Mouse (Mus musculus): ENCODE results near the gene Vipr2. TPM values are rescaled to one million over a fixed set of nuclear protein-coding genes. Genes with fewer than 3 reads are reported as not detected.
A peak's percentile ranks its signal among the peaks of the same experiment; 100 is the strongest.

The Vipr2 gene
- 1 to 10 TPM in 2 of 4 experiments, under 1 TPM in 2; 0.77 to 1.5 (median 1.0) TPM for total RNA-seq (2022)

DNA sequence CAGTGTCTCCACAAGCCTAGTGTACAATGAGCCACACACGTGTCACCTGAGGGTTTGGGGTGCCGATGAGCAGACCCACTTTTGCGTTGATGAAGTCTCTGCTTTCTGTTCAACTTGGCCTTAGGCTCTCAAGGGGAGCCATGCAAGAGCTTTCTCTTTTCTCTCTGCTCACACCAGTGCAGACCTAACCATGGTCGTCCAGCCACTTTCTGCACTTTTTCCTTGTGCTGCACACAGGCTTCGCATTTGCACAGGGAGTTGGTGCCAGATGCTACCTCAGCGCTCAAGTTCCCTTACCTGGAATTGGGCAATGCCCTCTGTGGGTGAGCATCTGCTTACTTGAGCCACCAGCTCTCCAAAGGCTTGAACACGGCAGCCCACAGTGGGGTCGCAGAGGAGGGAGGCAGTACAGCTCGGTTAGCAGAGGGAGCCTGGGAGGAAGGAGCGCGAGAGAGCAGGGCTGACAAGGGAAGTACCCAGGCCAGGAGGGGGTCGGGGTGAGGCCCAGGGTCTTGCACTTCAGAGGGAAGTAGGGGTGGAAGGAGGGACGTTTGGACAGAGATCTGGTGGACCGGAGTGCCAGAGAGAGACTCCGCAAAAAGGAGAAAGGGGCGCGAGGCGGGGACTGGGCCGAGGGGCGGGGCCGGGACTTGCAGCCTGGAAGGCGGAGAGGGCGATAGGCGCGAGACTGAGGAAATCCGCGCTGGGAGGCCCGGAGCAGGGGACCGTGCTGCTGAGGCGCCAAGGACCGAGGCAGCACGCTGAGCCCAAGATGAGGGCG, at the start of gene Vipr2:
Gene Vipr2 (plus strand): TSS at position 653 of the 781 bp plus-strand sequence.
- peak; percentile 15 to 23 for DNase-seq (ENCODE audit: low spot score in 2 of 2)

DNA sequence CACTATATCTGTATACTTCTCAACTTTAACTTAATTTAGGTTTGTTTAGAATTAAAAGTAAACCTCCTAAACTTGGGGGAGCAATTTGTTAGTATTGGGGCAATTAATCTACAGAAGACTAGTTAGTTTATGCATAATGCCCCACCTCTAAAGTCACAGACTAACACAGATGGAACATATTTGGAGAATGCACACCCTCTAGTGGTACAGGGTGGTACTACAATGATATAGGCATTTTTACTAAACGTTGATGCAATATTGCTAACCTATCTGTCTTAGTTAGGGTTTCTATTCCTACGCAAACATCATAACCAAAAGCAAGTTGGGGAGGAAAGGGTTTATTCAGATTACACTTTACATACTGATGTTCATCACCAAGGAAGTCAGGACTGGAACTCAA, 49.4 kb upstream of the Vipr2 start:
- no peak for DNase-seq (ENCODE audit: low spot score in 2 of 2)

- no peak for DNase-seq (ENCODE audit: low spot score in 2 of 2)
Observed at GRCm38 (mm10) chr12:116035346-116035745, 42.2 kb upstream of the Vipr2 start.

DNA sequence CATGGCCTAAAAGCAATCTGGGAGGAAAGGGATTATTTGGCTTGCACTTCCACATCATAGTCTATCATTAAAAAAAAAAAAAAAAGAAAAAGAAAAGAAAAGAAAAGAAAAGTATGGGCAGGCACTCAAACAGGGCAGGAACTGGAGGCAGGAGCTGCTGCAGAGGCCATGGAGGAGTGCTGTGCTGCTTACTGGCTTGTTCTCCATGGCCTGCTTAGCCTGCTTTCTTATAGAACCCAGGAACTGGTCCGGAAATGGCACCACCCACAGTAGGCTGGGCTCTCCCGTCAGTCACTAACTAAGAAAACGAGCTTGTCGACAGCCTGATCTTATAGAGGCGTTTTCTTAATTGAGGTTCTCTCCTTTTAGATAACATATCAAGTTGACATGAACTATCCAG, 32.7 kb upstream of the Vipr2 start:
- no peak for DNase-seq (ENCODE audit: low spot score in 2 of 2)

GRCm38 (mm10) chr12:116047440-116048377, 29.8 kb upstream of the Vipr2 start, which contains the start of gene Zfp386:
Zfp386 (plus strand) TSS chr12:116047724.
- peak; percentile 94 to 95 for DNase-seq (ENCODE audit: low spot score in 2 of 2)

DNA sequence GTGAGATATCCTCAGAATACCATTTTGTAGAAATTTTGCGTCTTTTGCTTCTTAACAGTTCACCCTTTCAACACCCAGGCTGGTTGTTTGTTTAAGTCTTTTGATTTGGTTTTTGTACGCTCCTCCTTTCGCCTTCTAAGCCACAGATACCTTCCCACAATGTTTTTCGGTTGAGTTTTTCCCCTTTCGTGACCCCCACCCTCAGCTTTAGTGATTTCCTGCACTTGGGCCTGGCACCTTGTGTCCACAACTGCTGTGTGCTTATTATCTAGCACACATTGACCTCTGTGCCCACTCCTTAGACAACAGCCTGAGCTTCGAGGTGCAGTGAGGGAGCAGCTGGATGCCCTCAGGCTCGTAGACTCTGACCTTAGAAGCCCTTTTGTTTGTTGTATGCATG, 28.8 kb upstream of the Vipr2 start:
- no peak for DNase-seq (ENCODE audit: low spot score in 2 of 2)

GRCm38 (mm10) chr12:116049236-116049635, 28.3 kb upstream of the Vipr2 start:
- DNase-seq (ENCODE audit: low spot score in 2 of 2), result no peak

- no peak for DNase-seq (ENCODE audit: low spot score in 2 of 2)
Observed at GRCm38 (mm10) chr12:116049701-116050100, 27.8 kb upstream of the Vipr2 start.

DNA sequence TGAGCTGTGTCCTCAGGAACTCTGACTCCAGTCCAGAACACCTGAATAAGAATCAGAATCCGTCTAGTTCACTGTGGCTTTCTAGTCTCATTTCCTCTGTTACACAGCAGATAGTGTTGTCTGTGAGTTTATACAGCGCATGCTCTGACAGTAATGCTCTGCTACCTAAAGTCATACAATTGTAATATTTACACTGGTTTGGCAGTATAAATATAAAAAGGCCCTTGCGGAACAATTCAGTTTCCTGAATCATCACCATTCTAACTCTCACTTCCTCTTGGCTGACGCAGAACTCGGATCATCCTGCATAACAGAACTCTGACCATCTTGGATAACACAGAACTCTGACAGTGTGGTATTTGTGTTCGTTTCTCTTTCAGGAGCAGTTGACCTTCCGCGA, 23.2 kb upstream of the Vipr2 start:
- no peak for DNase-seq (ENCODE audit: low spot score in 2 of 2)

DNA sequence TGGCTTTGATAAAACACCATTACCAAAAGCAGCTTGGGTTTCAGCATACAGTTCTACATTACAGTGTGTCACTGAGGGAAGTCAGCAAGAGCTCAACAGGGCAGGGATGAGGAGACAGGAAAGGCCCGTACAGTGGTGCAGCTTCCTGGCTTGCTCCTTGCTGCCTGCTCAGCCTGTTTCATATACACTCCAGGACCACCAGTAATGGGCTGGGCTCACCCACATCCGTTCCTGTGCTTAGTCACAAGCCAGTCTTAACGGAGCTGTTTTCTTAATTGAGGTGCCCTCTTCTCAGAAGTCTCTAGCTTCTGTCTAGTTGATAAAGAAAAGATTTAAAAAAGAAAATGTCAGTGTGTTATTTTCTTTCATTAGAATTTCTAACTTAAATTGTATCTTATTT, 21.4 kb upstream of the Vipr2 start:
- DNase-seq (ENCODE audit: low spot score in 2 of 2), result no peak

DNA sequence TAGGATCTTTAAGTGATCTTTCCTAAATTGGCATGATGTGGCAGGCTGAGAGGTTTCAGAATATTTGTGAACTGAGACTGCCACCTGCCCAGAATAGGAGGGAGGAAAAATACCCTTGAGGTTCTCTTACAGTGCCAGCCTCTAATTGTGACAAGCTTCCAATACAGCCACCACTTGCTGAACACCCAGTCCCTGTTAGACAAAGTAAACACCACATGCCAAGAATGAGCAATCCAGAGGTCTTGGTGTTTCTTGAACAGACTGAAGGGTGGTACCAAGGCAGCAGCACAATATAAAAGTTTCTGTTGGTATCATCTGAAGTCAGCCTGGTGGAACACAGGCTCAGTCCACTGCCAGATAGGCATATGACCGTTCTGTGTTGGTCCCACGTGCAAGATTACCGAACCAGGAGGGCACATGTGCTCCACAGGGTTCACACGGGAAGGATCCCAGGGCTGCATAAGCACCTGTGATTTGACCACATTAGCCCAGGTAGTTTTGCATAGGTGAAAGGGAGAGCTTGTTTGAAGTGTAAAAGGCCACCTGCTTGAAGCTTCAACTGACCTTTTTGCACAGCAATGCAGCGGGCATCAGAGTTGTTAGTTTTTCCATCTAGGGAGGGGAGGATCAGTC, 15.8 kb upstream of the Vipr2 start:
- DNase-seq (ENCODE audit: low spot score in 2 of 2), result no peak

DNA sequence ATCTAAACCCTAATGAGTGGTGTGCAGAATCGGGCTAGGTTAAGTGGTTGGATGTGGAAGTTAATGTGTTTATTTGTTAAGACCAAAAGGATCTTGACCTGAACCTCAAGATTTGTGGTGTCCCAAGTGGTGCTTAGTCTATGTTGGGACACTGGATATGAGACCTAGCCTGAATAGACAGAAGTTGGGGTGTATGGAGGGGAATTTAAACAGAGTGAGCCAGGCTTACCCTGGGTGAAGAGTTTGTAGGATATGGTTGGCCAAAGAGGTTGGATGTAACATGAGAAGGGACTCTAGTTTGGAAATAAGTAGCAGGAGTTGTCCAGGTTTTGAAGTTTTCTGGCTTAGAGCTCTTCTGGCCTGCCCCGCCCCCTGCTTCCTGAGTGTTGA, 15.3 kb upstream of the Vipr2 start:
- no peak for DNase-seq (ENCODE audit: low spot score in 2 of 2)

DNA sequence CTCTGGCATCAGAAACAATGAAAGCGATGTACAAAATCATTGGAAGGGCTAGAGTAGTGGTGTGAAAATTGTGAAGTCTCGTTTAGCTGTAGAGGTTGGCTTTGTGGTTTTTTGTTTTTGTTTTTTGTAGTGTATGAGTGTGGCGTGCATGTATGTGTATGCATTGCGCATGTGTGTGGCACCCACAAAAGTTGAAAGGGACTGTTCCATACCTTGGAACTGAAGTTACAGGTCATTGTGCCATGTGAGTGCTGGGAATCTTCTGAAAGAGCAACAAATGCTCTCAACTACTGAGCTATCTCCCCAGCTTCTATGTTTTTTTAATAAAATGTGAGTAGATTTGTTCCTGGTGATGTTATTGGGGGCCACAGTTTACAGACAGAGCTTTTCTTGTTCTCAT, 14.5 kb upstream of the Vipr2 start:
- no peak for DNase-seq (ENCODE audit: low spot score in 2 of 2)

DNA sequence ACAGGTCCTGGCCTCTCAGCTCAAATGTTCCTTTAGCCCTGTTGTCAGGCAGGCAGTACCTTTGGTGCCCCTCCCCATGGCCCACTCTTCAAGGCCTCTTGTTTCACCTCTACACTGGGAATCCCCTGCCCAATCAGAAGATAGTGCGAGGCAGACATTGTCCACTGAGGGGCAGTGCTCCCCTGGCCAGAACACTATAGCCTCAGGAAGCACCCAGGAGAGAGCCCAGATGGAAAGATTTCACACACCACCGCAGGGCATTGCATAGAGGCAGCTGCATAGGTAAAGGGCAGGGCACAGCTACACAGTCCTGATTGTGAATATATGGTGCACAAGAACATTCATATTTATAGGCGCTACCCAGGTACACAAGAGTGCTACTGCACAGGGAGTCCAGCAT, 6.5 kb upstream of the Vipr2 start:
- DNase-seq (ENCODE audit: low spot score in 2 of 2), result peak; percentile 25 to 31

- DNase-seq (ENCODE audit: low spot score in 2 of 2), result no peak
Observed at GRCm38 (mm10) chr12:116077855-116078366, 385 bp downstream of the Vipr2 start.

DNA sequence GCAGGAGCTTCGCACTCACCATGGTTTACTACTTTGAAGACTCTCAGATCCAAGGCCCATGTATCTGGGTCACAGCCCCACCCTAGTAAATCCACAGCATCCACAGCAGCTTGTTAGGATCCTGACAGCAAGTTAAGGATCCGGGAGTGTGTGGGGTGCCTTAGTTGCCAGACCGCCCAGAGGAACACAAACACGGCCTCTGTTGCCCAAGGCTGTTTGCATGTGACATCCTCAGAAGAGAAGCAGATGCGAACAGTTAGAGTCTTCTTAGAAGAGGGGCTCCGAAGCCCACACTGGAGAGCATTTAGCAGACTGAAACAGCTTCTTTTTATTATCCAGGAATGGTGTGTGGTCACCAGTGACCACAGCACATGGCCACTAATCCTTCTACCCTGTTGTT, 5.6 kb downstream of the Vipr2 start:
- no peak for DNase-seq (ENCODE audit: low spot score in 2 of 2)

DNA sequence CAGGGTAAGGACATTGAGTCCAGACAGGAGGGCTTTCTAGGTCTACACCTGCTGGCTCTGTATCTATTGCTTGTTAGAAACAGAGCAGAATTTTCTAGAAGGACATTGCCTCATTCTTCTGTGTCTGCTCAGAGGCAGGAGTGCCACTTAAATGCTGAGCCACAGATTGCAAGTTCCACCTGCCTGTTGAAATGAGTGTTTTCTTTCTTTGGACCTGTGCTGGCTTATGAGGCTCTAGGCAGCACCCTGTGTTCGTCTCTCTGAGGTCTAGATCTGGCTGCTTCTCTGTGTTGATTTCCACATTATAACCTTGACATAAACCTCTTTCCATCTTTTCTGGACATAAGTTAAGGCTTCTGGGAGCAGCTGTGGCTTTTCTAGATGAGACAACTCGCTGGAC, 6.8 kb downstream of the Vipr2 start:
- DNase-seq (ENCODE audit: low spot score in 2 of 2), result no peak

GRCm38 (mm10) chr12:116086951-116087600, 9.6 kb downstream of the Vipr2 start:
- DNase-seq (ENCODE audit: low spot score in 2 of 2), result no peak

DNA sequence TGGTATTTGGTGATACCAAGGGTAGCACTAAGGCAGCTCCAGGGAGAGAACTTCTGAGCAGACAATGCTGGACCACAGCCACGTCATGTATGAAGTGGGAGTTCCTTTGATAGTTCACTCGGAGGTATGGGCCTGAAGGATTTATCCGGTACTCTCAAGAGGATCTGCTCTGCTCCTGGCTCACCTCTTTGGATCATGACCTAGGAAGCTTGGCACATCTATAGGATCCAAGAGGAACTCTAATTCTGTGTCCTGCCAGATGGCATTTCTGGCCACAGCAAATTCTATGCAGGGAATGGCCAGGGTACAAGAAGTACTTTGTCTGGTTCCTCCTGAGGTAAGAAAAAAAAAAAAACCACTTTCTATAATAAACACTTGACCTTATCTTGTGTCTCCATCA, 12.3 kb downstream of the Vipr2 start:
- no peak for DNase-seq (ENCODE audit: low spot score in 2 of 2)

DNA sequence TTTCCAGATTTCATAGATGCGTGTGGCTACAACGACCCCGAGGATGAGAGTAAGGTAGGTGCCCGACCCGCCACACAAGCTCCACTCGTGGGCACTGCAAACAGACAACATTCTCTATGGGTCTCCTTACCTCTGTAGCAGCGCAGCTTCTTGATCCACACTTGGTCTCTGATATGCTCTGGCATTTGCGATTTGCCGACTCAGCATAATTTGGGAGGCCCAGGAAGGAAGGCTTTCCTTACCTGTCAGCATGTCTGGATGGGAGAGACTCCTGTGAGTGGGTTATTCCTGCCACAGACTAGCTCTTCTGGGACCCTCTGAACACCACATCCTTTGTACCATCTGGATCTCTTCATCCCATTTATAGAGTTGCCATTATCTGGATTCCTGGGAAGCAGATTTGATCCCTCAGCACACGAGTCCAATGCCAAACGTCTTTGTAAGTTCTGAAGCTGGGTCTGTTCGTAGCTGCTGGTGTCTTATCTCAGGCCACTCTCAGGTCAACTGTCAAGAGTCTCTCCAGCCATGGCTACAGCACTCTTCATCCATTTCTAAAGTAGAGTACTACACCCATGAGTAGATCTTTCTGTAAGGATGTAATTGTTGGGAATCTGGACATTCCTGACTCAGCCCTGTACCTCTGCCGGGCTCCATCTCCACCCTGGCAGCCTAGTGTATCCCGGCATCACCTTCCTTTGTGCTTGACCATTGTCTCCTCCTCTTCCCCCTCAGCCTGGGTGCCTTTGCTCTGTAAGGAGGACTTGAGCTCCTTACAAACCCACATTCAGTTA, 17.4 kb downstream of the Vipr2 start:
- no peak for DNase-seq (ENCODE audit: low spot score in 2 of 2)

Data from gastrocnemius, adult 8-10 months (tissue).